Mouse (Mus musculus) embryonic stem cell, embryonic (primary cell): ENCODE data around the gene Tmem159.

Experiments used
- CTCF ChIA-PET, 4 experiments: fragments of 300-600 bp in 2 of 4; fragments of 350-600 bp in 2 of 4; sonication (Branson Sonifier 250); formaldehyde crosslinking; loops; one replicate each; lab custom pipeline; 2022; ENCODE audit warnings: inconsistent platforms in 2 of 4; lab: Charles Lee
- POLR2A ChIA-PET, 4 experiments: fragments of 300-600 bp in 2 of 4; fragments of 350-600 bp in 2 of 4; sonication (Branson Sonifier 250); formaldehyde crosslinking; loops; one replicate each; lab custom pipeline; 2022; ENCODE audit warnings: antibody characterized with exemption in 4 of 4, inconsistent platforms in 1 of 4; lab: Charles Lee

The Tmem159 gene

GRCm38 (mm10) chr7:120102164-120102972 is at the start of gene Tmem159:
Gene Tmem159 (plus strand): TSS chr7:120102353.
- POLR2A ChIA-PET, result interaction anchor here in 3 of 4 experiments (0.6 to 3.9 kb wide), 18 partner anchors 9 to 699 kb away, joined by 3 to 22 read pairs (median 4); partner anchors contain the start of genes Crym (in 1 of the 3), Dcun1d3 (in 1 of the 3), Lyrm1 (in 1 of the 3) and Uqcrc2 (in 1 of the 3)
- CTCF ChIA-PET, result interaction anchor here (0.5 to 2.3 kb wide), 16 partner anchors 9 to 1805 kb away, joined by 3 to 8 read pairs (median 3); partner anchors contain the start of genes Abca14 (in 2 of the 4) and Crym (in 1 of the 4)

DNA sequence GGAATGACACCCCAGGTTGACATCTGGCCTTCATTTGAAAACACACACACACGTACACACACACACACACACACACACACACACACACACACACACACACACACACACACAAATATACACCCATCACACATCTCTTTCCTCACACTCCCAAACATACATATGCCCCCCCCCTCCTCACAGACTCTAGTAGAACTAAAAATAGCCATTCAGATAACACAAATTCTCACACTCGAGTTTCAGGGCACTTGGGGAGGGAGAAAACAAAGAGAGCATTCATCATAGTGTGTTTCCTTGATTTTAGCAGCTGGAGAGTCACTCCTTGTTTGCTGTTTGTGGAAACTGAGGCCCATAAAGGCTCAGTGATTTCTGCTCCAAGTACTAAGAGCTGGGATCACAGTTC is 48.1 kb upstream of the Tmem159 start:
- POLR2A ChIA-PET, result interaction anchor here in 1 of 4 experiments (0.7 kb wide), 1 partner anchor 1023 kb away, joined by 5 read pairs; no protein-coding TSS in a partner anchor
- CTCF ChIA-PET, result interaction anchor here in 1 of 4 experiments (1.0 kb wide), 1 partner anchor 205 kb away, joined by 4 read pairs; no protein-coding TSS in a partner anchor

GRCm38 (mm10) chr7:120055479-120055878 is 46.7 kb upstream of the Tmem159 start:
- CTCF ChIA-PET, result no interaction called here
- POLR2A ChIA-PET, result interaction anchor here in 1 of 4 experiments (0.7 kb wide), 1 partner anchor 1708 kb away, joined by 3 read pairs; no protein-coding TSS in a partner anchor

- POLR2A ChIA-PET, result no interaction called here
- CTCF ChIA-PET, result interaction anchor here in 1 of 4 experiments (0.7 kb wide), 1 partner anchor 333 kb away, joined by 4 read pairs; no protein-coding TSS in a partner anchor
Measured at GRCm38 (mm10) chr7:120064045-120064444, 38.1 kb upstream of the Tmem159 start.

GRCm38 (mm10) chr7:120068114-120068513 is 34.0 kb upstream of the Tmem159 start:
- ChIA-PET CTCF (interaction anchor here in 1 of 4 experiments (0.6 kb wide), 1 partner anchor 8 kb away, joined by 4 read pairs; no protein-coding TSS in a partner anchor), POLR2A (interaction anchor here in 1 of 4 experiments (0.6 kb wide), 1 partner anchor 92 kb away, joined by 3 read pairs; no protein-coding TSS in a partner anchor)

DNA sequence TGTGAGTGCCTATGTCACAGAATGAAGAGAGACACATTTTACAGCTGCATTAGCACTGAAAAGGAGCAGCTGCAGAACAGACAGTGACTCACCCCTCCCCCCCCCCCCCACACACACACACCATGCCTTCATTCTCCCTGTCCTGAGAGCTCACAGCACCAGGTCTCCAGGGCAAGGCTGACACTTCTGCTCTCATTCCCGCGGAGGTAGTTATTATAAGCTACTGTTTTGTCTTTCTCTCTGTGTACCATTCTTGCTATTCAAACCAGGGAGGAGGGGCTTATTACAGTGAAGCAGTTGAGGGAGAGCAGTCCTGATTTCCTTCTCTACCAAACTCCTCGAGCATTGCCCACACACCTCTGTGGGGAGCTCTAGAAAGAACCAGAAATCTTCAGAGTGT is 33.0 kb upstream of the Tmem159 start:
- POLR2A ChIA-PET, result interaction anchor here in 1 of 4 experiments (0.6 kb wide), 1 partner anchor 885 kb away, joined by 3 read pairs; the partner anchor contains the start of gene Gpr139
- CTCF ChIA-PET, result interaction anchor here in 2 of 4 experiments (0.6 to 0.7 kb wide), 3 partner anchors 15 to 944 kb away, joined by 3 to 4 read pairs (median 3); no protein-coding TSS in a partner anchor

- ChIA-PET CTCF (no interaction called here), POLR2A (no interaction called here)
Measured at GRCm38 (mm10) chr7:120080177-120080576, 22.0 kb upstream of the Tmem159 start.

DNA sequence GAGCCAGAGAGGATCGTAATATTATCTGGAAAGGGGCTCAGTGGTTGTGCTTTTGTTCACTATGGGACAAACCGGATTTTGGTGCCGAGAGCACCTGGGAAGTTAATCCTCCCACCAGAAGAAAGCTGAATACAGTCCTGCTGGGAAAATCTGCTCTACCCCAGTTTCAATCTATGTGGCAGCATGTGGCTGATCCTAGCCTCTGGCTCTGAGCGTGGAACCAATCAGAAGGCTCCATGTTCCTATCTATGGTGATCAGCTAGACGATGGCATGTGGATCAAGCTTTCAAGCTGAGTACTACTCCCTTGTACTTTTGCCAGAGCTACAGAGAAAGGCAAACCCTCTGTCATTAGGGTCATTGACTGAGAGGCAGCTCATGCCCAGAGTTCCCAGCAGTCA is 9.1 kb upstream of the Tmem159 start:
- POLR2A ChIA-PET, result interaction anchor here in 1 of 4 experiments (0.7 kb wide), 1 partner anchor 18 kb away, joined by 3 read pairs; no protein-coding TSS in a partner anchor

DNA sequence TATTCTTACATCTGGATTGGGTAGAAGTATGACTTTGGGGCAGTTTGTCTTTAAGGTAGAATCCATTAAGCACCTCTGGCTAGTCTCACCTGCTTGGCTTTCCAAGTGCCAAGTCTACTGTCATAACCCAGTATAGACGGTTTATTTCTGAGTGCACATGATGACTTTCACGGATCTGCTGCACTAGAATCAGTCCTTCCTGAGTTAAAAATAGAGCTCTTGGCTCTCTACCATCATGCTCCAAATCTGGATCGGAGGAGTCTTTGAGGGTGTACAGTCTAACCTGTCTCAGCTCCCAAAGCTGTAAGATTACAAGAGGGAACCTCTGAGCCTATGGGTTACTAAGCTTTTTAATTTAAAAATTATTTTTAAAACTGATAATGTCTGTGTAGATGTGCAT is 7.9 kb upstream of the Tmem159 start:
- POLR2A ChIA-PET, result interaction anchor here in 2 of 4 experiments (0.7 to 0.9 kb wide), 2 partner anchors 8 to 20 kb away, joined by 3 to 4 read pairs; partner anchors contain the start of gene Tmem159 (in 1 of the 2)

More for the DNA sequence above, 9.1 kb upstream of the Tmem159 start:
- CTCF ChIA-PET, result interaction anchor here in 3 of 4 experiments (0.6 to 0.8 kb wide), 5 partner anchors 10 to 242 kb away, joined by 3 to 12 read pairs (median 3); no protein-coding TSS in a partner anchor

DNA sequence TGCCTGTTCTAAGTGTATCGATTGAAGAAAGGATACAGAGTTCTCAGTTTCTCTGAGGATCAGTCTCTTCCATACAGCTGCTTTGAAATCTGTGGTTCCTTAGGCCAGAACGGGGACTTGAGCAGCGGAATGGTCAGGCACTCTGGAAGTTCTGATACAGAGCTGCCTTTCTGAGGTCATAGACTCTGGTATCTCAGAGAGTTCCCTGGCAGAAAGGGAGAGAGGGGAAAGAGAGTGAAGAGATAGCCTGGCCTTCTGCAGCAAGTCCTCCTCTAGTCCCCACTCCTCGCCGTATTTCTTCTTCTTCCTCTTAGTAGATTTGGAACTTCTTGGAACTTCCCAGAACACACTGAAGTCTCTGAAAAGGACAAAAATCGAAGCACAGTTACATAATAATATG is 7.0 kb upstream of the Tmem159 start, which contains the start of gene Dnah3:
Gene Dnah3, minus strand, starts transcription at position 101 of the 400 bp plus-strand sequence.
- CTCF ChIA-PET, result no interaction called here
- POLR2A ChIA-PET, result no interaction called here

More for the DNA sequence above, 7.9 kb upstream of the Tmem159 start:
- CTCF ChIA-PET, result interaction anchor here in 2 of 4 experiments (0.6 kb wide), 2 partner anchors 109 to 233 kb away, joined by 3 to 4 read pairs; no protein-coding TSS in a partner anchor

DNA sequence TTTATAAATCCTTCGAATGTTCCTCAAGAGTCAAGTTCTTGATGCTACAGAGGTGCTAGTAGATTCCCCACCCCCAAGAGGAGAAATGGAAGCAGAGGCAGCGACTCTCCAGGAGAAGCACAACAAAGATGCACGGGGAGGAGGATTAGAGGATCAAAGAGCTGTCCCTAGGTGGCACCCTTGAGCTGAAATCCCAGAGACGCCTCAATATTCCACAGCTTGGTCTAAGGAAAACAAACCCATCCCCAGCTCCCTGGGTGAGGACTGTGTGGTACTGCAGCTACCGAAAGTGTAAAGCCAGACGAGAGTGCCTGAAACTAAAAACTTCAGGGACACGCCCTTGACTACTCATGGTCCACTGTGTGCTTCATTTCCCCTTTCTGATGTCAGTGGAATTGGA is 4.3 kb upstream of the Tmem159 start:
- POLR2A ChIA-PET, result interaction anchor here in 3 of 4 experiments (0.5 to 1.0 kb wide), 5 partner anchors 12 to 820 kb away, joined by 3 read pairs; partner anchors contain the start of gene Polr3e (in 1 of the 3)
- CTCF ChIA-PET, result interaction anchor here (0.6 to 2.1 kb wide), 39 partner anchors 8 to 1498 kb away, joined by 3 to 30 read pairs (median 4); partner anchors contain the start of genes Abca14 (in 3 of the 4), Crym (in 1 of the 4) and Uqcrc2 (in 1 of the 4)

DNA sequence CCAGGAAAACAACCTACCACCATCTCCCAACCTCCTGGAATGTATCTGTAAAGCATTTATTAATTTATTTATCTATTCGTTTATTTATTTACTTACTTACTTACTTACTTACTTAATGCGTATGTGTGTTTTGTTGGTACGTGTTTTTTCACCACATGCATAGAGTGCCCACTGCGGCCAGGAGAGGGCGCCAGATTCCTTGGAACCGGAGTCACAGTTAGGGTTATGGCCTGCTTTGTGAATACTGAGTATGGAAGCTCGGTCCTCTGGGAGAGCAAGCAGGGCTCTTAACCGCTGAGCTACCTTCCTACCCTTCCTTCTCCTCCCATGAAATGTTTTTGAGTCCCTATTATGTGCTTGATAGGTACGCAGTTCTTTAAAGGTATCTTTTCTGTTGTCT is 3.8 kb upstream of the Tmem159 start:
- ChIA-PET CTCF (interaction anchor here (0.6 to 2.1 kb wide), 36 partner anchors 9 to 1498 kb away, joined by 3 to 30 read pairs (median 4); partner anchors contain the start of genes Abca14 (in 3 of the 4), Crym (in 1 of the 4) and Uqcrc2 (in 1 of the 4)), POLR2A (interaction anchor here in 3 of 4 experiments (0.6 to 1.0 kb wide), 5 partner anchors 13 to 819 kb away, joined by 3 read pairs; partner anchors contain the start of gene Polr3e (in 1 of the 3))

DNA sequence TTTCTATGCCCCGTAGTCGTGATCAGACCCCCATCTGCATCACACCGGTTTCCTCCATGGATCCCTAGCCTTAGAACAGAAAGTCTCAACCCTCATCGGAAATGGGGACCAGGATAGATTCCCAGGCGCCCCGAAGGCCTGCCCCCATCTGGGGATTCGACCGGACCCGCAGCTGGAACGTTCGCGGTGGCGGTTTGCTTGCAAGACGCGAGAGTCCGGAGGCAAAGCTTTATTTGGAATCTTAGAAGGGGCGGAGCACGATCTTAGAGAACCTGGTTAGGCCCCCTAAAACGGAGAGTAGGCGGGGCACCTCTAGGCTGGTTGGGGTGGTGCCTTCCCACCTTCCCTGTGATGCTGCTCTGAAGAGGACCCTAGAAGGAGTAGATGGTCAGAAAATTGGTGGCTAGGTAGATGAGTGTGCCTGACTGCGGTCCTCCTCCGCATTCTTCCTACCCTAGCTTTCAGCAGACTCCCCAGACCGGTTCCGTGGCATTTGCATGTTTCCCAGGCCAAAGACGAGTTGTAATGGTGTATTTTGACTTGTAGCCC is 940 bp downstream of the Tmem159 start:
- POLR2A ChIA-PET, result interaction anchor here in 2 of 4 experiments (0.8 to 3.9 kb wide), 10 partner anchors 9 to 243 kb away, joined by 3 to 22 read pairs (median 4); partner anchors contain the start of genes Dcun1d3 (in 1 of the 2) and Lyrm1 (in 1 of the 2)
- CTCF ChIA-PET, result interaction anchor here in 3 of 4 experiments (0.5 to 2.3 kb wide), 9 partner anchors 10 to 429 kb away, joined by 3 to 8 read pairs (median 4); partner anchors contain the start of genes Abca14 (in 1 of the 3) and Crym (in 1 of the 3)

DNA sequence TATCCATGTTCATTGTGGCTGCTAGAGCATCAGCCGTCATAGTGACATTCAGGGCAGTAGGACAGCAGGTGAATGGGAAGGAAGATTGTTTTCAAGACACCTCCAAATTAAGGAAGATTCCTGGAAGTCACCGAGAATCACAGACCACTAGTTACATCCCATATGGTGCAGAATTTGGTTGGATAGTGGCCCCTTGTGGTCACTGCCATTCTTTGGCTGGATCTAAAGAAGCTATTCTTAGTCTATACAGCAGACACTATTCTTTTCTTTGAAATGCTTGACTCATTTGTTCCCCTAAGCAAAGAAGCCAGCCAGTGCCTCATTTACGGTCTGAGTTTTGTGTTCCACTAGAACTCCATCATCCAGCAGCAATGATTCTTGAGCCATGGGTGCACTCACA is 2.8 kb downstream of the Tmem159 start:
- POLR2A ChIA-PET, result no interaction called here
- CTCF ChIA-PET, result no interaction called here

- ChIA-PET CTCF (interaction anchor here in 2 of 4 experiments (0.6 to 1.0 kb wide), 2 partner anchors 41 to 257 kb away, joined by 3 read pairs; no protein-coding TSS in a partner anchor), POLR2A (no interaction called here)
Measured at GRCm38 (mm10) chr7:120106356-120106755, 4.2 kb downstream of the Tmem159 start.

GRCm38 (mm10) chr7:120109676-120110075 is 7.5 kb downstream of the Tmem159 start:
- ChIA-PET POLR2A (no interaction called here), CTCF (interaction anchor here in 1 of 4 experiments (1.3 kb wide), 1 partner anchor 12 kb away, joined by 3 read pairs; no protein-coding TSS in a partner anchor)

DNA sequence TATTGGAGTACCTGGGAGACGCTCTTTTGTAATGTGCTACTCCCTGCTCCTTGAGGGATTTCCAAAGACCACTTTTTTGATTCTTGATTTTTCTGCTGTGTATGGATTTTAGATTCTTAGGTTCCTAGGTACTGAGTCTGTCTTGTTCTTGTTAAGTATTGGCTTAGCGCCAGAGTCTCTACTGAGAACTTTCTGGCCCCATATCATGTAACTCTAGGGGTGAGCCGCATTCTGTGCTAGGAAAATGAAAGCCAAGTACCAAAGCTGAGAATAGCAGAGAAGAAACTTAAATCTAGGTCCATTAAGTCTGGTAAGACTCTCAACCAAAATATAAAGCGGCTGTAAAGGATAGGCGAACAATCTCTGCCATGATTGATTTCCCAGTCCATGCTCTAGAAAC is 14.8 kb downstream of the Tmem159 start:
- CTCF ChIA-PET, result interaction anchor here in 1 of 4 experiments (2.4 kb wide), 1 partner anchor 19 kb away, joined by 7 read pairs; no protein-coding TSS in a partner anchor
- POLR2A ChIA-PET, result no interaction called here
